Mouse (Mus musculus): ENCODE measurements around the gene Ciapin1.

DNA sequence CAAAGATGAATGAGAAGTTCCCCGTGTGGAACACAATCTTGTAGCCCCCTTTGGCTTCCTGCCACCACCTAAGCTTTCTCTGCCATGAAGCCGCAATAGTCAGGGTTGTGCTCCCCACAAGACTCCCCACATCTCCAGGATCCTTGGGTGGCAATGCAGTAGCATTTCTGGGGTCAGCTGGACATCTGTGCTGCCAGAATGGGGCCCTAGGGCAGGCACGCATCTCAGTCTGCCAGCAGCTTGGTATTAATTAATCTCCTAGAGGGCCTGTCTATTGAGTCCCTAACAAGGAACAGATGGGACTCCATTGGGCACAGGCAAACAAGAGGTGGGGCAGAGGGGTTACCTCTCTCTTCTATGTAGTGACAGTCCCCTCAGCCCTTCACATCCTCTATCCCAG is 34.0 kb upstream of the Ciapin1 start:
- TF ChIP-seq POLR2A (IDR thresholded peaks at IDR 0.05; ENCODE audit: control insufficient read depth, low read depth, low read length) (no peak), CTCF (IDR thresholded peaks at IDR 0.05; ENCODE audit: control insufficient read depth, insufficient read depth, insufficient replicate concordance, low read depth, low read length) (no peak)

Data from testis, adult 2 months (tissue).